Mouse (Mus musculus) heart, postnatal 10 days (tissue): ENCODE measurements at regions not wholly inside any gene's neighbourhood (a gene's known extent, or its start where the extent isn't known, plus 50 kb on each side); places are given as distances from the start of the nearest gene placed in this dataset.
A peak's percentile ranks its signal among the peaks of the same experiment; 100 is the strongest.

Experiments
- DNase-seq, 2 experiments: peaks; one replicate each; pipeline ENCODE4 v3.0.0; 2021
- intact Hi-C: fragments of 180-260 bp; cut with DNase I; formaldehyde crosslinking; loops from one replicate; pipeline ENCODE4 v1.15.1; 2025

DNA sequence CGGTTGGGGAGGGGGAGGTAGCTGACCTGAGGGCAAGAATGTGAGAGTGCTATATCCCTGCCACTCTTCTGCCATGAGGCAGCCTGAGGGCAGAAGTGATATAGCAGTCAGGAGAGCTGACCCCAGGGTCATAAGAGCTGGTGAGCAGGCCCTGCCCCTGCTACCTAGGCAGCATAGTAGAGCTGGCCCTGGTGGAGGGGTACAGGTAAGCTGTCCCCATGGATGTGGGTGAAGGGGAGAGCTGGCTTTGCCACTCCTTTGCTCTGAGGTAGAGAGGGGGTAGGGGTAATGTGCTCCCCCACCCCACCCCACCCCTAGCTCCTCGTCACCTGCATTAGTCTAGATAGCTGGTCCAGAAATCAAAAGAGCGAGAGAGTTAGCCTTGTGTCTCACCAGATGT, 61.3 kb upstream of the Gm3839 start:
- intact Hi-C loops = no loop called here
- DNase-seq = no peak

DNA sequence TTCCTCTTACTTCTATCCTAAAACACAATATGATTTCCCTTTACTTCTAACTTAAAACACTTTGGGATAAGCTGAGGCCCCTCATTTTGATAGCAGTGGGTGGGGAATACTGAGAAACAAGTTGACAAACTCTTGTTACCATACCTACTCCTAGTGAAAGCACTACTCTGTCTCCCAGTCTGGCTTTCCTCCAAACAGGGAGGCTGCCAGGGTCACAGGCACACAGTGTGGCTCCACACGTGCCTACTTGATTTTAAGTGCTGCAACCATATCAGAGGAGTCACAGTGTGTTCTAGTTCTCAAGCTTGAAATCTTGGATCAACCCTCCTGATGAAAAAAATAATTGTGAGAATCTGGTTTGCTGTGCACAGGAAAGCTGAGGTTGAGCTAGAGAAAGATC, 65.8 kb upstream of the Gm3839 start:
- intact Hi-C loops = no loop called here
- peak; percentile 11 to 28 for DNase-seq

DNA sequence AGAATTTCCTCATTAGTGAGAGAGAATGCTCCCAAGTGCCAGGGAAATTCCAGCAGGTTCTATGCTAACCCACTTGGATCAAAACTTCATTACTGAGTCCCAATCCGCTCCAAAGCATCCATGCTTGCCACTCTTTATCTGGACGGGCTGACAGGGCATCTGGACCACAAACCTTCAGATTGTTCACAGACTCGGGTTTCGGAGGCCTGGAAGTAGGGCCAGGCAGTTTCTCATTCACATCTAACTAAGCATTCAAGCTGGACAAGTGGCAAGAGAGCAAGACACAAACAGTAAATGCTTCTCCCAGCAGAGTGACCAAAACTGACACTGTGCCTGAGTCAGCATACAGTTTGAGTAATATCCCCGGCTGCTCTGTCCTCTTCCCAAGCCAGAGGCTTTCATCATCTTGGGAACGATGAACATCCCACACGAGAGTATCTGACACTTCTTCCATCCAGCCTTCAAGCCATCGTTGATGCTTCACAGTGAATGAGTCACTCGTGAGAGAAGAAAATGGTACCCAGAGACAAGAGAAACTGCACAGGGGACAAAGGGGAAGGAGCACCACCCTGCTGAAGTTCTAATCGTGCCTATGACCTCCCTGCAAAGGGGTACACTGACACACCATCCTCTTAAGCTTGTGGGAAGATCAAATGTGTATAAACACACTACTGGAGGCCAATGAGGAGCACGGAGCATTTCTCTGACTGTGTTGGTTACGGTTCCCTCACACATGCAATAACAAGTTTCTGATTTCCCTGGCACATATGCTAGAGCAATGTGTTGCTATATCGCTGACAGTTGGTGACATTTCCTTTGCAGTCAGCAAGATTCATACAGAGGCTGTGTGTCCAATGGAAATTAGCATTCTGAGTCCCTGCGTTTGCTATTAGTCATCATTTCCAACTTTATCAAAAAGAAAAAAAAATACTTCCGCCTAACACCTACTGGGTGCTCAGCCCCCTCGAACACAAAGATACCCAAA, 72.0 kb upstream of the Gm3839 start:
- intact Hi-C loops = no loop called here
- DNase-seq = no peak

DNA sequence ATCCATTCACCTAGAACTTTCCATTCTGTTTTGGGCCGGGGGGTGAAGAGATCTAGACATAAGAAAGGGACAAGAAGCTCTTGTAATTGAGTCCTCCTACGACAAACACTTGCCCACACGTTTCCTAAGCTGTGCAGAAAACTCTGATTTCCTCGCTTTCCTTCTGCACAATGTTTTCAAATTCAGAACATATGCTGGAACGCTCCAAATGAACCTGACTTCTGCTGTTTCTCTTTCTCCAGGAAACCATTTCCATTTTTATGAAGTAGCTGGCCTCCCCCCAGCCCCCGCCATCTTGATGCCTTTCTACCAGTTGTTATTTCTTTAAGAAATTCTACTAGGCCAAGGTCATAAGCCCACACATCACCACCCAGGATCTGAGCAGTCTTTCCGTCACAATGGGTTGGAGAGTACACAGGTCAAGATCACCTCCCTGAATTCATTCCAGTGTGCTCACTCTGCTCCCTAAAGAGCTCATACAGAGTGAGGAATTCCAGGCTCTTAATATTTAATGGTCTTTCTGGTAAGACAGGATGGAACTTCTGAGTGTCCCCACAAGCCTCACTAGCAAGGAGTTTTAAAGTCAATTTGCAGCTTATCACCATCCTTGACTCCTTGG, 78.7 kb upstream of the Gm3839 start:
- no peak for DNase-seq
- intact Hi-C loops = no loop called here

DNA sequence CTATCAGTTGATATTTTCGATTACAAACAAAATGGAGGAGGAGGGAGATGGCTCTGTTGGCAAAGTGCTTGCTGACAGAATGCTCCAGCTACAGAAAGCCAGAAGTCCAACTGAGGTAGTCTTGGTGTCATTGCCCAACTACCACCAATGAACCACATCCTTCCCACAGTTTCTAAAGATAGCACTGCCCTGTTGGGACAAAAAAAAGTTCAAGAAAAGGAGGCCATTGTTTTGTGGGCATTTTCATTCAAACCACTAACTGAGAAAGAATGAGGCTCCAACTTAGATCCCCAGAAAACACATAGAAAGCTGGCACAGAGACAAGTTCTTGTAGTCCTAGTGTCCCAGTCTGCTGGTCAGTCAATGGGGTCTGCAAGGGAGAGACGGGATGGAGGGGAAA, 82.1 kb upstream of the Gm3839 start:
- no peak for DNase-seq
- intact Hi-C loops = no loop called here

DNA sequence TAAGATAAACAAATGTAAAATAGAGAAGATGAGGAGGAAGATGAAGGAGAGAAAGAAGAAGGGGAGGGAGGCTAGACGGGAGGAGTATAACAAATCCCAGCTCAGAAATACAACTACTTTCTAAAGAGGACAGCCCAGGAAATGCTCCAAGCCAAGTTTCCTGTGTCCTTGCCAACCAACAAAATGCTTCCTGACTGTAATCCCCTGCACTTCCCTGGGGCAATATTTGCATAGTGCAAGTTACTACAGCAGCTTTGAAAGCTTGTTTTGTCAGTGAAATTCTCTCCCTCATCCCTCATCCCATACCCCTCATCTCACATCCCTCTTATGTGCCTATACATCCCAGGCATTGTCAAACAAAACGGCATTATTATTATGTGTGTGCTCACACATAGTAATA, 83.7 kb upstream of the Gm3839 start:
- peak in 1 of 2 experiments; percentile 11 for DNase-seq
- intact Hi-C loops = no loop called here

DNA sequence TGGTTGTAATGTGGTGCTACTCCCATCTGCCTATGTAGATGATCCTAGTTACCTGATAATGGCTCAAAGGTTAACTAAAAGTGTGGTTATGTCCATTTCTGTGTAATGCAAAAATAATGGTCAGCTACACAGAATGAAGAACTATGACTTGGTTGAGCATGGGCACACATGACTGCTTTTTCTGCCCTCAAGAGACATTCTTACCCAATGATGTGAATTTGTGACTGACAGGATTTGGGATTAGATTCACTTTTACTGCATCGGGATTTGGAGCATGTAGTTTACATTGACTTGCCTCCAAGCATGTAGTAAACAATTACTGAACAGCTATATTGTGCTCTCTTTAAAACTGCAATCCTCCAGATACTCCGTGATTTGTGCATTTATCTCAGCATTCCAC, 93.4 kb upstream of the Gm3839 start:
- intact Hi-C loops = no loop called here
- DNase-seq = no peak

DNA sequence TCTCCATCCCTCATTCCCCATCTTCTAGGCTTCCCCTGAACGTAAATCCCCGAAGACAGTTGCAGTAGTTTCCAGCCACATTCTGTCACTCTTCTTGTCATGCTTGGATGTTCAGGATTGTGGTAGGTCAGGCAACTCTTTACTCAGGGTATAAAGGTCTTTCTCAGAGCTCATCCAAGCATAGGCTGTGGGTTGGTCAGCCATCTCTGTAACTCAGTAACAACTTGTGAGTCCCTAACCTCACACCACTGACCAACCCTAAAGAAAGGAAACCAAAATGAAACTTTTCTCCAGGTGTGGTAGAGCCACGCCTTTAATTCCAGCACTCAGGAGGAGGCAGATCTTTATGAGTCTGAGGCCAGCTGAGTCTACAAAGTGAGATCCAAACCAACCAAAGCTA, 75.6 kb upstream of the Ptprg start:
- intact Hi-C loops = no loop called here
- no peak for DNase-seq

DNA sequence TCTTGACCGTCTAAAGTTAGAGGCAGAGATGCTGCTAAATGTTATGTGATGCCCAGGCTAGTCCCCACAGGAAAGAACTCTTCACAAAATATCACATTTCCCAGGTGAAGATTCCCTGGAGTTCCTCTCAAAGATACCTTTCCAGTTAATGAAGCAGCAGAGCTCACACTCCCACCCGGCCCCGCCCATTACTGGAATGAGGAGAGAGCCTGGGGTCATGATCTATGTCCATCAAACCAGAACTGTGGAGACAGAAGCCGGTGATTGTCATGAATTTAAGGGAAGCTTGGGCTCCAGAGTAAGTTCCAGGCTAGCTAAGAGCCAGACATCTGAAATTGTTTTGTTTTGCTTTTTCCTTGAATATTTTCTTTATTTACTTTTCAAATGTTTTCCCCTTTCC, 71.2 kb upstream of the Ptprg start:
- DNase-seq = no peak
- intact Hi-C loops = no loop called here

DNA sequence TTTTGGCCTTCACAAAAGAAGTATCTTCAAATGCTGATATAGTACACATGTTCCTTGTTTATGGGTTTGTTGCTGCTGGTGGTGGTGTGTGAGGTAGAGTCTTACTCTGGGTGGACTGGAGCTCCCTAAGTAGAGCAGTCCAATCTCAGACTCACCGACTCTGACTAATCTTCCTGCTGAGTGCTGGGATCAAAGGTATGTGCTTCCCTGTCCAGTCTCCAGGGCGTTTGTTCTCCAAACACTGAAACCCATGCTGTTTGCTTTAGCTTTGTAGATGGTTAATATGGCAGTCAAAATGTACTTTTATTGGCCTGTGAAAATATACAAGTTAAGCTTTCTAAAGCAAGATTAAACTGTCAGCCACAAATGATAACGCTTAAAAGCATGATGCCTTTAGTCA, 67.0 kb upstream of the Ptprg start:
- intact Hi-C loops = no loop called here
- no peak for DNase-seq

DNA sequence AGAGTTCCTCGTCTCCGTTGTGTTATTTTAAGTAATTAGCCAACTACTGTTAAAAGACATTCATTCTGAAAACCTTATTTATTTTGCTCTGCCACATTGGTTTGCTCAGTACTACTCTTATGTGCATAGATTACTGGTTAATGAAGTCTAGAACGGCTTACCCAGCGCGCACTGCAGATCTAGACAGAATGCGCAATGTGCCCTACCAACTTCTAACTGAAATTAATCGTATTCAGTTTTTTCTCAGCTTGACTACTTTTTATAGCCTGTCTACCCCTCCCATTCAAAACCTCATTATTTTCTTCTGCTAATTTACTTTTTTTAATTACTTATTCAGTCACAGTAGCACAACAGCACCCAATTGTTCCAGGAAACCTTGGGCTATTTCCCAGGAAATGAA, 51.6 kb upstream of the Ptprg start:
- DNase-seq = no peak
- intact Hi-C loops = no loop called here

DNA sequence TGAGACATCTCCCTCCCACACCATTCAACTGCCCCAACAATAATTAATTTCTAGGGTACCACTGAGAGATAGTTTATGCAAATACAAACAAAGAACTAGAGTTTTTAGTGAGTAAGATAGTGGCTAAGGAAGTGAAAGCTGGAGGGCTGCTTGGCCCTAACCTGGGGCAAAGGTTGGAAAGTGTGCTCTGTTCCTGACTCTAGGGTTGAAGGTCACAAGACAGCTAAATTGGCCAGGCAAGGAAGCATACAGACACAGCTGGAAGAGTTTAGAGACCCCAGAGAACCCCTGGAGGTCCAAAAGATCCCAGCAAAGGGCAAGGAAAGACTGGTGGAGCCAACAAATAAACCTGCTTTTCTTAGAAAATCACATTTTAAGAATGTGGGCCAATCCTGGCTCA, 50.2 kb upstream of the Ptprg start:
- DNase-seq = no peak
- intact Hi-C loops = no loop called here
